Mouse (Mus musculus): ENCODE results near the gene Ssx2ip. TPM values are rescaled to one million over a fixed set of nuclear protein-coding genes. Genes with fewer than 3 reads are reported as not detected.

Gene Ssx2ip
- total and polyA plus RNA-seq, 3 experiments, result 3.1 to 14.1 (median 12.5) TPM

- WGBS, result 73% methylated on average over 14 of the region's 14 CpGs
- TF ChIP-seq EP300 (IDR thresholded peaks at IDR 0.05; ENCODE audit: insufficient read depth, low read depth, low read length) (no peak), CTCF (IDR thresholded peaks at IDR 0.05) (no peak), POLR2A (IDR thresholded peaks at IDR 0.05; ENCODE audit: insufficient read depth, low read depth, low read length) (no peak)
- Histone ChIP-seq H3K4me1 (ENCODE audit: control insufficient read depth, insufficient read depth, low read length) (no peaks in the 10 kb centered on the region), H3K79me2 (replicated peaks; ENCODE audit: control insufficient read depth, insufficient read depth, low read length) (no peaks in the 10 kb centered on the region), H3K9ac (ENCODE audit: low read depth, low read length) (no peak overlapping the region), H3K27ac (no peak overlapping the region), H3K27me3 (ENCODE audit: control insufficient read depth, insufficient read depth, low read length) (no peaks in the 10 kb centered on the region), H3K36me3 (ENCODE audit: control insufficient read depth, insufficient read depth, low read length) (no peaks in the 10 kb centered on the region), H3K4me3 (no peak overlapping the region)
- DNase-seq, result peak in 1 of 2 experiments; percentile 17
- intact Hi-C loops (cut with DNase I), result no loop called here
Observed at GRCm38 (mm10) chr3:146433681-146434350, 29.4 kb downstream of the Ssx2ip start.

- Histone ChIP-seq H3K27me3 (ENCODE audit: control insufficient read depth, insufficient read depth, low read length) (no peaks in the 10 kb centered on the region), H3K36me3 (ENCODE audit: control insufficient read depth, insufficient read depth, low read length) (no peaks in the 10 kb centered on the region), H3K4me1 (ENCODE audit: control insufficient read depth, insufficient read depth, low read length) (no peaks in the 10 kb centered on the region), H3K9ac (ENCODE audit: low read depth, low read length) (no peak overlapping the region), H3K79me2 (replicated peaks; ENCODE audit: control insufficient read depth, insufficient read depth, low read length) (no peaks in the 10 kb centered on the region), H3K4me3 (no peak overlapping the region), H3K27ac (no peak overlapping the region)
- TF ChIP-seq EP300 (IDR thresholded peaks at IDR 0.05; ENCODE audit: insufficient read depth, low read depth, low read length) (no peak), POLR2A (IDR thresholded peaks at IDR 0.05; ENCODE audit: insufficient read depth, low read depth, low read length) (no peak), CTCF (IDR thresholded peaks at IDR 0.05) (no peak)
- intact Hi-C loops (cut with DNase I), result no loop called here
- no peak for DNase-seq
- WGBS, result 95% methylated on average over 8 of the region's 8 CpGs
Observed at GRCm38 (mm10) chr3:146434686-146435085, 30.2 kb downstream of the Ssx2ip start.

GRCm38 (mm10) chr3:146435533-146435932, 31.1 kb downstream of the Ssx2ip start:
- Histone ChIP-seq H3K4me3 (no peak overlapping the region), H3K79me2 (replicated peaks; ENCODE audit: control insufficient read depth, insufficient read depth, low read length) (no peaks in the 10 kb centered on the region), H3K4me1 (ENCODE audit: control insufficient read depth, insufficient read depth, low read length) (no peaks in the 10 kb centered on the region), H3K36me3 (ENCODE audit: control insufficient read depth, insufficient read depth, low read length) (no peaks in the 10 kb centered on the region), H3K27ac (no peak overlapping the region), H3K9ac (ENCODE audit: low read depth, low read length) (no peak overlapping the region), H3K27me3 (ENCODE audit: control insufficient read depth, insufficient read depth, low read length) (no peaks in the 10 kb centered on the region)
- TF ChIP-seq POLR2A (IDR thresholded peaks at IDR 0.05; ENCODE audit: insufficient read depth, low read depth, low read length), result no peak
- no peak for TF ChIP-seq CTCF (IDR thresholded peaks at IDR 0.05)
- TF ChIP-seq EP300 (IDR thresholded peaks at IDR 0.05; ENCODE audit: insufficient read depth, low read depth, low read length), result no peak
- 93% methylated on average over 11 of the region's 11 CpGs for WGBS
- intact Hi-C loops (cut with DNase I), result no loop called here
- DNase-seq, result no peak

GRCm38 (mm10) chr3:146436114-146436513, 31.7 kb downstream of the Ssx2ip start:
- Histone ChIP-seq H3K27me3 (ENCODE audit: control insufficient read depth, insufficient read depth, low read length) (no peaks in the 10 kb centered on the region), H3K4me1 (ENCODE audit: control insufficient read depth, insufficient read depth, low read length) (no peaks in the 10 kb centered on the region), H3K4me3 (no peak overlapping the region), H3K36me3 (ENCODE audit: control insufficient read depth, insufficient read depth, low read length) (no peaks in the 10 kb centered on the region), H3K27ac (no peak overlapping the region), H3K9ac (ENCODE audit: low read depth, low read length) (no peak overlapping the region), H3K79me2 (replicated peaks; ENCODE audit: control insufficient read depth, insufficient read depth, low read length) (no peaks in the 10 kb centered on the region)
- no peak for DNase-seq
- 91% methylated on average over 8 of the region's 8 CpGs for WGBS
- TF ChIP-seq POLR2A (IDR thresholded peaks at IDR 0.05; ENCODE audit: insufficient read depth, low read depth, low read length) (no peak), CTCF (IDR thresholded peaks at IDR 0.05) (no peak), EP300 (IDR thresholded peaks at IDR 0.05; ENCODE audit: insufficient read depth, low read depth, low read length) (no peak)
- intact Hi-C loops (cut with DNase I), result no loop called here

- H3K36me3 ChIP-seq (ENCODE audit: control insufficient read depth, insufficient read depth, low read length), result no peaks in the 10 kb centered on the region
- TF ChIP-seq EP300 (IDR thresholded peaks at IDR 0.05; ENCODE audit: insufficient read depth, low read depth, low read length) (no peak), POLR2A (IDR thresholded peaks at IDR 0.05; ENCODE audit: insufficient read depth, low read depth, low read length) (no peak), CTCF (IDR thresholded peaks at IDR 0.05) (no peak)
- no peak for DNase-seq
- no peaks in the 10 kb centered on the region for H3K4me1 ChIP-seq (ENCODE audit: control insufficient read depth, insufficient read depth, low read length)
- intact Hi-C loops (cut with DNase I), result no loop called here
- 94% methylated on average over 12 of the region's 12 CpGs for WGBS
- H3K79me2 ChIP-seq (replicated peaks; ENCODE audit: control insufficient read depth, insufficient read depth, low read length), result no peaks in the 10 kb centered on the region
- no peak overlapping the region for H3K9ac ChIP-seq (ENCODE audit: low read depth, low read length)
- no peak overlapping the region for H3K27ac ChIP-seq
- no peaks in the 10 kb centered on the region for H3K27me3 ChIP-seq (ENCODE audit: control insufficient read depth, insufficient read depth, low read length)
- H3K4me3 ChIP-seq, result no peak overlapping the region
Observed at GRCm38 (mm10) chr3:146440011-146440410, 35.6 kb downstream of the Ssx2ip start.

GRCm38 (mm10) chr3:146440422-146440821, 36.0 kb downstream of the Ssx2ip start:
- TF ChIP-seq POLR2A (IDR thresholded peaks at IDR 0.05; ENCODE audit: insufficient read depth, low read depth, low read length) (no peak), CTCF (IDR thresholded peaks at IDR 0.05) (no peak), EP300 (IDR thresholded peaks at IDR 0.05; ENCODE audit: insufficient read depth, low read depth, low read length) (no peak)
- H3K36me3 ChIP-seq (ENCODE audit: control insufficient read depth, insufficient read depth, low read length), result no peaks in the 10 kb centered on the region
- no peak overlapping the region for H3K4me3 ChIP-seq
- WGBS, result 73% methylated on average over 7 of the region's 7 CpGs
- no peak for DNase-seq
- H3K9ac ChIP-seq (ENCODE audit: low read depth, low read length), result no peak overlapping the region
- no peaks in the 10 kb centered on the region for H3K4me1 ChIP-seq (ENCODE audit: control insufficient read depth, insufficient read depth, low read length)
- H3K27me3 ChIP-seq (ENCODE audit: control insufficient read depth, insufficient read depth, low read length), result no peaks in the 10 kb centered on the region
- H3K79me2 ChIP-seq (replicated peaks; ENCODE audit: control insufficient read depth, insufficient read depth, low read length), result no peaks in the 10 kb centered on the region
- intact Hi-C loops (cut with DNase I), result no loop called here
- H3K27ac ChIP-seq, result no peak overlapping the region
